Mouse (Mus musculus) NIH3T3 (cell line): ENCODE measurements around the gene Tars2.
"Not testable (repeated sequence)": the region's sequence is repeated elsewhere in the genome, so short reads cannot be mapped to it uniquely, and the experiment has no call there.

Experiments
- DNase-seq: peaks from one replicate; pipeline ENCODE4 v3.0.0-alpha.2; 2012; ENCODE audit warnings: low read depth

Gene Tars2

DNA sequence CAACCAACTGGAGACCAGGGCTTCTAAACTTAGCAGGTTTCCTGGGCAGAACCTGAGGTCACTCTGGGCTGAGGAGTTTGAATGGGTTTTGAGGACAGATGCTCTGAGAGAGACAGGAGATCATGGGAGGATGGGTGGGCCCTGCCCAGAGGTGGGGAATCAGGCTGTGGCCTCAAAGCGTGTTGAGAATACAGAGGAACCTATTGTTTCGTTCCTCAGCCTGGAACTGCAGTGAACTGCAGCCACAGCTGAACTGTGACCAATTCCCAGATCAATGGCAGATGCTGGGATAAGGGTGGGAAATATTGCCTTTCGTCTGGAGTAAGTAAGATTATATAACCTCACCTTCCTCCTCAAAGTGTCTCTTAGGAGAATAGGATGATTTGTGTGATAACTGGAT, 64.2 kb downstream of the Tars2 start:
- DNase-seq, result no peak

DNA sequence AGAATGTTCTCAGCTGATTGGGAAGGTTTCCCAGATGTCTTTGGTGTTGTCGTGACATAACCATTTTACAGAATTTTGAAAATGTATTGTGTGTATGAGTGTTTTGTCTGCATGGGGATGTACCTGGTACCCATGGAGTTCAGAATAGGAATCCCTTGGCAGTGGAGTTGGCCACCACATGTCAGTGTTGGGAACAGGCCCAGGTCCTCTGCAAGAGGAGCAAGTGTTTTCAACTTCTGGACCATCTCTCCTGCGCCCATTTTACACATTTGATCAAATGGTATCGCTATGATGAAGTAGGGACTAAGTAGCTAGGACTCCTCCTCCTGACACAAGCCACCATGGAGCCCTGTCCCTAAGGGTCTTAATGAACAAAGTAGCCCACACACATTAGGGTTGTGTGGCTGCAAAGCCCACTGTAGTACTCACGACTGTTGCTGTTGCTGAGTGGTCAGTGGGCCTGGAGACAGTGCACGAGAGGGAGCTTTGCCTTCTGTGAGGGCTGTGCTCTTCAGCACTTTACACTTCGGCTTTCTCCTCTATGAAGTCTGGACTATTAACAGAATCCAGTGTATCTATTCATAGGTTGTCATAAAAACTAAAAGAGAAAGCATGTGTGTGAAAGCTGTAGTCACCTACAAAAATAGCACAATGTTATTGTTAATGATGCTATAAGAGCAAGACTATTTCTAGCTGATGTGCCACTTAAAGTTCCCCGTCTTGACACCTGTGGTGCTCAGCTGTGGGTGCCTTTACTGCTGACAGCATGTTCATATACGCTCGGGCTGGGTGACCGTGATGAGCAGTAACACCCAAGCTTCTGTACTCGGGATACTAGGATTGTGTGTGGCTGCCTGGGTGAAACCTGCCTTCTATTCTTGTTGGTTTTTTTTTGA, 65.0 kb downstream of the Tars2 start:
- DNase-seq, result no peak

DNA sequence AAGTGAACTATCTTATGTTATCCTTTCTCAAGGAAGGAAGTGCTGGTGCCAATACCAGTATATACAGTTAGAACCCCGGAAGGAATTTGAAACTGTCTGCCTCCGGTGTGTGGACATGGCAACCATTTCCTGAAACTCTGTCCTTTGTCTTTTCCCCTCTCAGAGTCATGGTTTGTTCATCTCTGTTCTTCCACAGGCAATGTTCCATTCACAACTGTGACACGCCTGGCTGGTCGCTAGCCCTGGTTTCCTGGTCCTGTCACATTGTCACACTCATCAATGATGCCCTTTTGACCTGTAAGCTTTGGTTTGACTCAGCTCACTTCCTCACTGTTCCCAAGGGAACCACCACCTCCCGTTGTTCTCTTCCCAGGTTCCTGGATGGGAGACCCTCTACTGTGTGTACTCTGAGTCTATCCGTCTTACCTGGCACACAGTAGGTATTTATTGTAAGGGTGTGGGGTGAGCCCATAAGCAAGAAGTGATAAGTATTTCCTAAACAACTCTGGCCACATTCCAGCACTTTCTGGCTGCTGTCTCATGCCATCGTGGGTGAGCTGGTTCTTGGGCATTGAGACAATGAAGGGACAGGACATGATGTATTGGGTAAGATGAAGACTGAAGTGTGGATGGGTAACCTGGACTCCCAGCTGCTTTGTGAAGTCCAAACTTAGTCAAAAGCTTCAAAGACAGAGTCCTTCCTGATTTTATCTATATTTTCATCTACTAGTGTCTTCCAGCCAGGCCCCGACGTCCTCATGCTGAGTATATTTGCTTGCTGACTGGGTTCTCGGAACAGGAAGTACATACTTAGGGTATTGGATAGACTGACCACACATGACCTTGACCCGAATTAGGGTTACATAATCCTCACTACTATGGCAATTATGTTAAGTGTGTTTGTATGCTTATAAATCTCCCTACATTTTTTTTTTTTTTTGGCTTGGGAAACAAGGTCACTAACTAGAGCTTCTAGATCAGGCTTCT, 65.9 kb downstream of the Tars2 start:
- no peak for DNase-seq

DNA sequence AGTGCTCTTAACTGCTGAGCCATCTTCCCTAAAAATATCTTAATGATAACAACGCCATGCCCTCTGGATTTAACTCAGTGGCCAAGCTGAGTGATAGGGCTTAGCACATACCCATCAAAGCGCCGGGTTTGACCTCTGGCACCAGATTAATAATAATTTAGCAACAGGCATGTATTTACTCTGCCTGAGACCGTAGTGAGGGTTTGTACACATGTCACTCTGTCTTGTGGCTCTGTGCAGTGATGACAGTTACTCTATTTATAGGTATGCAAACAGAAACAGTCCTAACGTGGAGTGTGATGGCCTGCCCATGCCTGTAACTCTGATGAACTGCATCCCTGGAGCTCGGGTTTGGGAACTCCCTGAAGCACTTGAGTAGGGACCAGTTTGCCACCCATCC, 67.3 kb downstream of the Tars2 start:
- DNase-seq, result no peak

DNA sequence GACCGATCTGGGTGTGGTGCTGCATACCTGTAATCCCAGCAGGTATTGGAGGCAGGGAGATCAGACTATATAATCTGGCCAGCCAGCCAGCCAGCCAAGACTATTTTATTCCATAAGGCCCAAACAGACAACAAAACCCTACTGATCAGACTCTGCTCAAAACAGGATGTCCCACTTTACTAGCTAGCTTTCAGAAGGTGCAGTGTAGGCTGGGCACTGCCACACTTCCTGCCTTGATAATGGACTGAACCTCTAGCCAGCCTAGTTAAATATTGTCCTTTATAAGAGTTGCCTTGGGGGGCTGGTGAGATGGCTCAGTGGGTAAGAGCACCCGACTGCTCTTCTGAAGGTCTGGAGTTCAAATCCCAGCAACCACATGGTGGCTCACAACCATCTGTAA, 69.5 kb downstream of the Tars2 start:
- DNase-seq, result not testable (repeated sequence)
